In the genomic region with DNA sequence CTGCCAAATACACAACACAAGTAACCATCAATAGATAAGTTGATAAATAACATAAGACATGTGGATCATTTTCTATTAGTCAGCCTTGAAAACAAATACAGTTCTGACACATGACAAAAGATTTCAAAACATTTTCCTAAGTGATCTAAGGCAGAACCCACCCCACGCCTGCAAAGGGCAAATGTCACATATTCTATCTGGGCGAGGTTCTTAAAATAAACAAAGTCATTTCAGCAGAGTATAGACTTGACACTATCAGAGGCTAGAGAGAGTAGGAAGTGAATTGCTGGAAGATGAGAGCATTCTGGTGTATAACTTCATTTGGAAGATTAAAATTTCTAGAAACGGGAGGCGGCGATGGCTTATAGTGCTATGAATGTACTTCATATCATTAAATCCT, we compare ENCODE assay signal across 30 mouse cellular contexts. TPM values are rescaled to one million over a fixed set of nuclear protein-coding genes. Genes with fewer than 3 reads are reported as not detected.
DNase-seq lines count a peak whose midpoint lies in the region; ATAC-seq and TF ChIP-seq lines count a peak whose summit lies in the region.
"Had no signal": no experiment of that assay in that cellular context is flagged by ENCODE, and none has a peak within 500 bp of the region (broad histone marks: within the 10 kb centered on the region; RNA-seq: fewer than 3 reads in every experiment).

No protein-coding gene starts in this region.

- H3K27ac ChIP-seq in intestine, embryonic 15.5 days, result no peak overlapping the region
- no peak overlapping the region for H3K27ac ChIP-seq in intestine, postnatal 0 days (ENCODE audit: low read depth, low read length)
- peak overlapping the region; percentile 14; the same call in 1 of the 2 replicates for H3K27ac ChIP-seq in embryonic fibroblast, embryonic 13.5 days (ENCODE audit: insufficient read depth, low read length)
- H3K27ac ChIP-seq in small intestine, adult 2 months (ENCODE audit: insufficient read depth, low read depth, low read length), result peak overlapping the region; percentile 12; the same call in 1 of the 2 replicates
- no peak overlapping the region for H3K27ac ChIP-seq in hindbrain, embryonic 10.5 days
- H3K27ac ChIP-seq: embryonic facial prominence, embryonic 10.5 days; embryonic facial prominence, embryonic 13.5 days; forebrain, embryonic 10.5 days; forebrain, embryonic 13.5 days; heart, adult 2 months; heart, embryonic 10.5 days; heart, embryonic 13.5 days; hindbrain, embryonic 12.5 days; hindbrain, embryonic 15.5 days had no signal

- no peak overlapping the region for H3K4me2 ChIP-seq in intestine, embryonic 15.5 days (replicated peaks)
- no peak overlapping the region for H3K4me2 ChIP-seq in intestine, postnatal 0 days (replicated peaks; ENCODE audit: low read depth)
- H3K4me2 ChIP-seq: embryonic facial prominence, embryonic 13.5 days; forebrain, embryonic 13.5 days; heart, embryonic 13.5 days; hindbrain, embryonic 12.5 days; hindbrain, embryonic 15.5 days had no signal

- ATAC-seq in intestine, embryonic 15.5 days, result peak; percentile 55; the same call in 1 of the 2 replicates
- ATAC-seq in intestine, postnatal 0 days, result no peak
- ATAC-seq: forebrain, embryonic 13.5 days; forebrain, embryonic 16.5 days had no signal

- no peaks in the 10 kb centered on the region for H3K27me3 ChIP-seq in intestine, embryonic 15.5 days (replicated peaks)
- H3K27me3 ChIP-seq in intestine, postnatal 0 days (replicated peaks; ENCODE audit: control insufficient read depth, insufficient read depth, low read length), result no peaks in the 10 kb centered on the region
- H3K27me3 ChIP-seq in small intestine, adult 2 months (ENCODE audit: control insufficient read depth, insufficient read depth, low read length), result no peaks in the 10 kb centered on the region
- no peaks in the 10 kb centered on the region for H3K27me3 ChIP-seq in hindbrain, embryonic 10.5 days (ENCODE audit: insufficient read depth, poor library complexity, severe bottlenecking)
- H3K27me3 ChIP-seq: CH12.LX; embryonic facial prominence, embryonic 13.5 days; forebrain, embryonic 13.5 days; heart, embryonic 13.5 days; hindbrain, embryonic 12.5 days; hindbrain, embryonic 15.5 days had no signal

- no peaks in the 10 kb centered on the region for H3K4me1 ChIP-seq in intestine, embryonic 15.5 days (replicated peaks)
- H3K4me1 ChIP-seq in intestine, postnatal 0 days (replicated peaks; ENCODE audit: control insufficient read depth, insufficient read depth, low read length), result peaks cover 1% of the 10 kb centered on the region; the same call in 1 of the 2 replicates
- H3K4me1 ChIP-seq in embryonic fibroblast, embryonic 13.5 days (ENCODE audit: control insufficient read depth, insufficient read depth, low read length), result peaks cover 9% of the 10 kb centered on the region
- H3K4me1 ChIP-seq in small intestine, adult 2 months (ENCODE audit: control insufficient read depth, insufficient read depth, insufficient read length, low read length), result peaks cover 23% of the 10 kb centered on the region
- 0 out of 2 replicates have a peak, but pooled peaks cover 3% of the 10 kb centered on the region for H3K4me1 ChIP-seq in hindbrain, embryonic 10.5 days (replicated peaks)
- H3K4me1 ChIP-seq: embryonic facial prominence, embryonic 10.5 days; embryonic facial prominence, embryonic 13.5 days; hindbrain, embryonic 12.5 days; hindbrain, embryonic 15.5 days had no signal

- no peaks in the 10 kb centered on the region for H3K9me3 ChIP-seq in intestine, embryonic 15.5 days
- H3K9me3 ChIP-seq in intestine, postnatal 0 days (ENCODE audit: control insufficient read depth), result no peaks in the 10 kb centered on the region
- H3K9me3 ChIP-seq in hindbrain, embryonic 10.5 days, result no peaks in the 10 kb centered on the region
- H3K9me3 ChIP-seq: embryonic facial prominence, embryonic 10.5 days; embryonic facial prominence, embryonic 13.5 days; forebrain, embryonic 10.5 days; forebrain, embryonic 13.5 days; G1E; heart, embryonic 10.5 days; heart, embryonic 13.5 days; hindbrain, embryonic 12.5 days; hindbrain, embryonic 15.5 days had no signal

- no peak overlapping the region for H3K4me3 ChIP-seq in intestine, embryonic 15.5 days (replicated peaks)
- H3K4me3 ChIP-seq in intestine, postnatal 0 days (ENCODE audit: low read depth, low read length), result no peak overlapping the region
- H3K4me3 ChIP-seq in embryonic fibroblast, embryonic 13.5 days (ENCODE audit: insufficient read depth, low read length), result no peak overlapping the region
- no peak overlapping the region for H3K4me3 ChIP-seq in small intestine, adult 2 months (ENCODE audit: low read depth, low read length)
- H3K4me3 ChIP-seq in hindbrain, embryonic 10.5 days, result no peak overlapping the region
- H3K4me3 ChIP-seq: embryonic facial prominence, embryonic 10.5 days; embryonic facial prominence, embryonic 13.5 days; forebrain, embryonic 10.5 days; forebrain, embryonic 13.5 days; heart, adult 2 months; heart, embryonic 10.5 days; heart, embryonic 13.5 days; hindbrain, embryonic 12.5 days; hindbrain, embryonic 15.5 days had no signal

- H3K36me3 ChIP-seq in intestine, embryonic 15.5 days, result no peaks in the 10 kb centered on the region
- no peaks in the 10 kb centered on the region for H3K36me3 ChIP-seq in intestine, postnatal 0 days (ENCODE audit: control insufficient read depth, insufficient read depth)
- no peaks in the 10 kb centered on the region for H3K36me3 ChIP-seq in small intestine, adult 2 months (ENCODE audit: control insufficient read depth, insufficient read depth, low read length)
- no peaks in the 10 kb centered on the region for H3K36me3 ChIP-seq in hindbrain, embryonic 10.5 days
- H3K36me3 ChIP-seq: embryonic facial prominence, embryonic 10.5 days; embryonic facial prominence, embryonic 13.5 days; forebrain, embryonic 10.5 days; G1E; heart, embryonic 10.5 days; heart, embryonic 13.5 days; hindbrain, embryonic 12.5 days; hindbrain, embryonic 15.5 days had no signal

- peak; percentile 70 for DNase-seq in 3T3-L1 (ENCODE audit: low read depth, low spot score)
- DNase-seq in embryo, embryonic 11 days, result no peak
- no peak for DNase-seq in spleen, postnatal 14 days (ENCODE audit: low spot score in 2 of 2)
- DNase-seq in hindbrain, embryonic 10.5 days (ENCODE audit: low spot score), result no peak
- DNase-seq: adrenal gland, postnatal 10 days; B cell, adult 2 months; cerebellum, adult 18-20 months; cerebellum, adult 9-11 months; cerebellum, postnatal 25 days; gastrocnemius, postnatal 10 days; gastrocnemius, postnatal 36 days; heart, adult 2 months; heart, postnatal 14 days; heart, postnatal 4 days had no signal

- H3K9ac ChIP-seq in intestine, embryonic 15.5 days, result no peak overlapping the region
- H3K9ac ChIP-seq in intestine, postnatal 0 days (ENCODE audit: low read depth, low read length), result no peak overlapping the region
- H3K9ac ChIP-seq: embryonic facial prominence, embryonic 13.5 days; forebrain, embryonic 13.5 days; heart, embryonic 13.5 days; hindbrain, embryonic 12.5 days; hindbrain, embryonic 15.5 days had no signal

- 41% methylated on average over 5 of the region's 5 CpGs for WGBS in intestine, embryonic 15.5 days
- WGBS in intestine, postnatal 0 days, result 37% methylated on average over 5 of the region's 5 CpGs
- 23% methylated on average over 5 of the region's 5 CpGs for WGBS in small intestine, adult 2 months
- whole genome bisulfite sequencing in hindbrain, embryonic 10.5 days, result 86% methylated on average over 5 of the region's 5 CpGs

- TF ChIP-seq CTCF in intestine, postnatal 0 days (IDR thresholded peaks at IDR 0.05; ENCODE audit: low read depth), result no peak
- TF ChIP-seq CTCF in embryonic fibroblast, embryonic 13.5 days (IDR thresholded peaks at IDR 0.05; ENCODE audit: borderline replicate concordance, insufficient read depth, low read length), result no peak
- no peak for TF ChIP-seq CTCF in small intestine, adult 2 months (IDR thresholded peaks at IDR 0.05; ENCODE audit: extremely low read depth, insufficient read length, insufficient replicate concordance, low read depth, low read length)

- no peak for TF ChIP-seq POLR2A in embryonic fibroblast, embryonic 13.5 days (IDR thresholded peaks at IDR 0.05; ENCODE audit: low read depth, low read length)
- no peak for TF ChIP-seq POLR2A in small intestine, adult 2 months (IDR thresholded peaks at IDR 0.05; ENCODE audit: low read depth, low read length)

RNA-seq across cellular contexts. Expression of a gene that starts 10.7 kb away (rescaled TPM):
- polyA plus RNA-seq in intestine, embryonic 15.5 days (2015; fragmentation: Nextera tagmentation; extraction: Ambion mirVana), result 0.36 and 0.52 TPM in 2 replicates
- 1.7 and 2.2 TPM in 2 replicates for polyA plus RNA-seq in intestine, postnatal 0 days (2015; fragmentation: Nextera tagmentation; extraction: Ambion mirVana)
- polyA plus RNA-seq in embryonic fibroblast, embryonic 13.5 days (2011; ENCODE audit: insufficient read length, low read depth, missing spikeins), result not detected in 2 replicates
- polyA plus RNA-seq in small intestine, adult 2 months (2012; rRNA removed), result 3.2 and 53.8 TPM in 2 replicates
- not detected in 2 replicates for polyA plus RNA-seq in hindbrain, embryonic 10.5 days (2016; fragmentation: Nextera tagmentation; extraction: Ambion mirVana)
- polyA plus RNA-seq: embryonic facial prominence, embryonic 10.5 days; embryonic facial prominence, embryonic 13.5 days; forebrain, embryonic 10.5 days; forebrain, embryonic 13.5 days; forebrain, embryonic 16.5 days; G1E; heart, adult 2 months; heart, embryonic 10.5 days; heart, embryonic 13.5 days; heart, embryonic 16.5 days; hindbrain, embryonic 12.5 days; hindbrain, embryonic 15.5 days had no signal

RNA-seq across cellular contexts. Expression of a gene that starts 25.8 kb away (rescaled TPM):
- polyA plus RNA-seq in intestine, embryonic 15.5 days (2015; fragmentation: Nextera tagmentation; extraction: Ambion mirVana), result 0.23 TPM in 1 of 2 replicates, not detected in the other
- polyA plus RNA-seq in intestine, postnatal 0 days (2015; fragmentation: Nextera tagmentation; extraction: Ambion mirVana), result 0.31 and 0.39 TPM in 2 replicates
- not detected in 2 replicates for polyA plus RNA-seq in embryonic fibroblast, embryonic 13.5 days (2011; ENCODE audit: insufficient read length, low read depth, missing spikeins)
- polyA plus RNA-seq in small intestine, adult 2 months (2012; rRNA removed), result 4.6 and 51.9 TPM in 2 replicates
- polyA plus RNA-seq in hindbrain, embryonic 10.5 days (2016; fragmentation: Nextera tagmentation; extraction: Ambion mirVana), result not detected in 2 replicates
- polyA plus RNA-seq: embryonic facial prominence, embryonic 10.5 days; embryonic facial prominence, embryonic 13.5 days; forebrain, embryonic 10.5 days; forebrain, embryonic 16.5 days; G1E; heart, adult 2 months; heart, embryonic 10.5 days; heart, embryonic 13.5 days; heart, embryonic 16.5 days; hindbrain, embryonic 12.5 days had no signal

Comparison
In these comparisons a context has a peak if more than half of its experiments do, and no peak if none do; other contexts are left out.
1. H3K27ac ChIP-seq: peak in embryonic fibroblast, embryonic 13.5 days (single experiment) and small intestine, adult 2 months (single experiment); none in intestine, embryonic 15.5 days (single experiment), intestine, postnatal 0 days (single experiment) and hindbrain, embryonic 10.5 days (single experiment).